Mouse (Mus musculus) 3T3-L1 (cell line): ENCODE measurements around the gene Nox1.

Source experiments
- DNase-seq: peaks from one replicate; pipeline ENCODE4 v3.0.0-alpha.2; 2015; ENCODE audit warnings: low read depth, low spot score

Gene Nox1

GRCm38 (mm10) chrX:134128549-134128948 lies 93.2 kb downstream of the Nox1 start:
- DNase-seq: no peak

DNA sequence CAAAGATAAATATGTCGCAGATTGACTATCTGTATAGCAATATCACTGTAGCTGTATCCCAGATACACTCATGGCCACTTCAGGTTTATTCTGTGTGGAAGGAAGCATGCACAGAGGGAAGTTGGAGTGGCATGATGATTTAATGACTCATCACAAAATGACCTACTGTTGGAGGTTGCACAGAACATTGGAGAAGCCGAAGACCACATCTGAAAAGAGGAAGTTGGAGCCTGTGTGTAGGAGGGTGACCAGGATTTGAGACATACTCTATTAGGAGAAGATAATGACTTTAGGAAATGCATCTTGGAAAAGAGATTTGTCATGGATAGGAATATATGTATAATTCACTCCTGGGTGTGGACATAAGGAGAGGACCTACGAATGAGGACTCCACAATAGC lies 105.3 kb downstream of the Nox1 start:
- peak; percentile 3 for DNase-seq

DNA sequence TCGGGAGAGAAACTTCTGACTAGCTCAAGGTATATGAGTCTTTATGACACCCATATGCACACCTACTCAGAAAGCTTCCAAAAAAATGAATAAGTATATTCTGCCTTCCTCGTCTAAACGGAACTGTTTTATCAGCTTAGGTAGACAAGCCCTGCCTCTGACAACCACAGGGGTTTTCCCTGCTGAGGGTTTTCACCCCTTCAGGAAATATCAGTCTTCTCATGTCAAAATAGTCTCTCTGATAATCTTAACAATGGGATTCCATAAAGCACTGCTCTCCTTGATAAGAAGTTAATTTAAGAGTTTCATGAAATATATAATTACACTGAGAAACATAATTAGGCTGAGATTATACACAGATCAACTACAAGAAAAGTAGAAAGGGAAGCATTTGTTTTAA lies 110.0 kb downstream of the Nox1 start:
- DNase-seq: no peak

DNA sequence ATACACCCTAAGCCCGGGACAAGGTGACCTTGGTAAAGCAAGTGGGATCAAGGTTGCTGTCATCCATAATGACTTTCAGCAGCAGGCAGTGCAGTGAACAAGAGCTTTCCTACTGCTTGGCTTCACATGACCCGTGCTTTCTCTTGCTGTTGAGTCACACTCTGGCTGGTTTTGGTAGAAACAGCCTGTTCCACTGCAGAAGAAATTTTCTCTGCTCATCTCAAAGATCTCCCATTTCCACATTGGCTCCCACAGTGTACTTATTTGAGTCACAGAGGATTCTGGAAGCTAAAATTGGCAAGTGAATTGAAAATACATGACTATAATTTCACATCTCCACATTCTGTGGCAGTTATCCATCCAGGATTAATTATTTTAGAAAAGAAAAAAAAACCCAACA lies 119.1 kb downstream of the Nox1 start:
- DNase-seq: peak; percentile 1

DNA sequence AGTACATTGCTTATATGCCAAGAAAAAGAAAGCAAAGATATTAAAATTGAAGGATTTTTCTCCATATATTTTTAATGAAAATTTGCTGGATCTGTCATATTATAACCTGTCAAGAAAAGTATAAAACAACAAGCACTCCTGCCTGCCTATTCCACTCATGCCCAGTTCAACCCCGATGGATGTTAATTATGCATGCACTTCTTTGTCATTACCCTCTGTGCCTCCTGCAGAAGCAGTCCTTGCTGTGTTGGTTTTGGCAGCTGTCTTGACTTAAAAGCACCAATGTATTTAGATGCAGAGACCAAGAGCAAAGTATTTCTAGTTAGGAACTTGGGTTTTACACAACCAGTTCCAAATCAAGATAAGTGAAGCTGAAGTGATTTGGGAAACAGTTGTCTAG lies 136.3 kb downstream of the Nox1 start:
- no peak for DNase-seq

DNA sequence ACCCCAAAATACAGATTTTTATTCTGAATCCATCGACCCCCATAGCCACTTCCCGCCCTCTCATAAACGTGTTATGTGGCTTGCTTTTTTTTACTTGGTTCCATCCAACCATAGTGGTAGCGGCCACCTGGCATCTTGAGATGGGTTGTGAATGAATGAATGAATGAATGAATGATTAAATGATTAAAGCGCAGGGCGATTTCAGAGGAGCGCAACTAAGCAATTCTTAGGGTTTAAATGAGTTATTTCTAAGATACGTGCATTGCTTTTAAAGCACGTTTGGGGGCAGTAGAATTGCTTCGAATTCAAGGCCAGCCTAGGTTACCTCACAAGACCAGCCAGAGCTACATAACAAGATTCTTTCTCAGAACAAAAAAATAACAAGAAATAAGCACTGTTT lies 162.0 kb downstream of the Nox1 start:
- DNase-seq: peak; percentile 66

GRCm38 (mm10) chrX:134058987-134059712 lies 162.6 kb downstream of the Nox1 start, which contains the start of gene Cstf2:
Cstf2 (plus strand) TSS chrX:134059187.
- peak; percentile 88 for DNase-seq

GRCm38 (mm10) chrX:134058040-134058875 lies 163.5 kb downstream of the Nox1 start:
- peak; percentile 4 for DNase-seq

- peak; percentile 58 for DNase-seq
Observed at GRCm38 (mm10) chrX:134056897-134057296, 164.9 kb downstream of the Nox1 start.

DNA sequence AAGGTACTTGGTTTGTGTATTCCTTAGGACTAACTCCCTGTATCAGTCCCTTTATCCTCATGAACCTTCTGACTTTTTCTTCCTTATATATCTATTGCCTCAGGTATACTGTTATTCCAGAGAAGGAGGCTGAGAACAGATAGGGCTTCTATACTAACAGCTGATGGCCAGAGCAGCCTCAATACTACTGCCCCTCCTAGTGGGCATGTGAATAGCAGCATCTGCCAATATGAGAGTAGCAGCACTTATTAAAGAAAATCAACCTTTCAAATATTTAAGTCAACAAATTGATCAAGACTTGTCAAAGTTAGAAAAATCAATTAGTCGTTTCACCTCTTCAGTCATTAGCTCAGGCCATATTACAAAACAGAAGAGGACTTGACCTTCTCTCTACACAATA lies 172.8 kb downstream of the Nox1 start:
- peak; percentile 3 for DNase-seq
